Mouse (Mus musculus) MEL (cell line): ENCODE data around the gene Stk32b. TPM values are rescaled to one million over a fixed set of nuclear protein-coding genes. Genes with fewer than 3 reads are reported as not detected.

Experiments used
- DNase-seq: peaks from one replicate; pipeline ENCODE4 v3.0.0; 2011; ENCODE audit warnings: low read depth, low spot score
- H3K27ac ChIP-seq: 2 replicates; pipeline ENCODE4 v1.5.1; 2012; ENCODE audit warnings: low read depth, mild to moderate bottlenecking, control low read depth, low read length, moderate library complexity; ENCODE audit not compliant: control insufficient read depth
- H3K27me3 ChIP-seq, 2 experiments: fragments of 150-350 bp in 1 of 2; sonication (generic) in 1 of 2; 2 replicates each; pipeline ENCODE4 v1.6.1; 2012; ENCODE audit warnings: low read length in 2 of 2, mild to moderate bottlenecking in 2 of 2, improper control_type of control experiment in 1 of 2, moderate library complexity in 1 of 2; ENCODE audit not compliant: insufficient read depth in 2 of 2, control insufficient read depth in 1 of 2
- H3K36me3 ChIP-seq, 2 experiments: 2 replicates each; pipeline ENCODE4 v1.6.1; 2012 to 2014; ENCODE audit warnings: low read length in 2 of 2, improper control_type of control experiment in 1 of 2, inconsistent platforms in 1 of 2, mild to moderate bottlenecking in 1 of 2; ENCODE audit not compliant: insufficient read depth in 2 of 2, control insufficient read depth in 1 of 2
- H3K4me1 ChIP-seq, 2 experiments: fragments of 150-350 bp in 1 of 2; sonication (generic) in 1 of 2; 2 replicates each; pipeline ENCODE4 v1.6.1; 2012; ENCODE audit warnings: low read length in 2 of 2, improper control_type of control experiment in 1 of 2, mild to moderate bottlenecking in 1 of 2; ENCODE audit not compliant: insufficient read depth in 2 of 2, control insufficient read depth in 1 of 2
- H3K4me3 ChIP-seq, 2 experiments: fragments of 150-350 bp in 1 of 2; sonication (generic) in 1 of 2; 2 replicates each; pipeline ENCODE4 v1.5.1; 2012; ENCODE audit warnings: low read depth in 2 of 2, low read length in 2 of 2, mild to moderate bottlenecking in 2 of 2, moderate library complexity in 2 of 2, control low read depth in 1 of 2, improper control_type of control experiment in 1 of 2; ENCODE audit not compliant: control insufficient read depth in 1 of 2, insufficient read depth in 1 of 2
- H3K79me2 ChIP-seq: 2 replicates; pipeline ENCODE4 v1.6.1; 2012; ENCODE audit warnings: mild to moderate bottlenecking, low read length, moderate library complexity; ENCODE audit not compliant: control insufficient read depth, poor library complexity, insufficient read depth
- H3K9ac ChIP-seq: 2 replicates; pipeline ENCODE4 v1.6.1; 2012; ENCODE audit warnings: low read depth, mild to moderate bottlenecking, control low read depth, low read length, moderate library complexity; ENCODE audit not compliant: control insufficient read depth, poor library complexity, severe bottlenecking
- H3K9me3 ChIP-seq: fragments of 150-350 bp; sonication (generic); replicated peaks from 2 replicates; pipeline ENCODE4 v1.6.1; 2012; ENCODE audit warnings: mild to moderate bottlenecking, low read length, improper control_type of control experiment, moderate library complexity; ENCODE audit not compliant: insufficient read depth
- CTCF ChIP-seq, 3 experiments: IDR thresholded peaks in 2 of 3; conservative IDR thresholded peaks in 1 of 3; 2 replicates each; pipeline ENCODE4 v1.5.1; 2011 to 2012; ENCODE audit warnings: low read length in 3 of 3, low read depth in 2 of 3, mild to moderate bottlenecking in 2 of 3, improper control_type of control experiment in 1 of 3, inconsistent platforms in 1 of 3, mixed read lengths in 1 of 3, moderate library complexity in 1 of 3; ENCODE audit not compliant: control insufficient read depth in 1 of 3, insufficient read depth in 1 of 3, poor library complexity in 1 of 3, severe bottlenecking in 1 of 3
- ELF1 ChIP-seq: IDR thresholded peaks from 2 replicates; pipeline ENCODE4 v1.6.1; 2014; ENCODE audit warnings: low read depth, mild to moderate bottlenecking, inconsistent platforms, low read length, improper control_type of control experiment, moderate library complexity
- EP300 ChIP-seq, 2 experiments: IDR thresholded peaks; 2 replicates each; pipeline ENCODE4 v1.6.1; 2011; ENCODE audit warnings: improper control_type of control experiment in 2 of 2, low read length in 2 of 2, low read depth in 1 of 2, mild to moderate bottlenecking in 1 of 2
- GABPA ChIP-seq: IDR thresholded peaks from 2 replicates; pipeline ENCODE4 v1.6.1; 2012; ENCODE audit warnings: low read depth, mild to moderate bottlenecking, inconsistent platforms, low read length, improper control_type of control experiment, moderate library complexity
- MAZ ChIP-seq: IDR thresholded peaks from 2 replicates; pipeline ENCODE4 v1.6.1; 2012; ENCODE audit warnings: low read depth, mild to moderate bottlenecking, inconsistent platforms, low read length, improper control_type of control experiment
- MEF2A ChIP-seq: IDR thresholded peaks from 2 replicates; pipeline ENCODE4 v1.6.1; 2014; ENCODE audit warnings: low read depth, mild to moderate bottlenecking, inconsistent platforms, low read length, improper control_type of control experiment; ENCODE audit not compliant: poor library complexity, insufficient replicate concordance, severe bottlenecking; ENCODE audit errors: extremely low read depth
- MXI1 ChIP-seq: IDR thresholded peaks from 2 replicates; pipeline ENCODE4 v1.6.1; 2011; ENCODE audit warnings: mild to moderate bottlenecking, low read depth, low read length, improper control_type of control experiment
- MYB ChIP-seq: IDR thresholded peaks from 2 replicates; pipeline ENCODE4 v1.6.1; 2011; ENCODE audit warnings: mild to moderate bottlenecking, low read depth, low read length, improper control_type of control experiment
- NRF1 ChIP-seq: IDR thresholded peaks from 2 replicates; pipeline ENCODE4 v1.6.1; 2014; ENCODE audit warnings: low read depth, mild to moderate bottlenecking, inconsistent platforms, low read length, improper control_type of control experiment, moderate library complexity; ENCODE audit not compliant: poor library complexity, insufficient read depth, severe bottlenecking
- POLR2A ChIP-seq, 2 experiments: IDR thresholded peaks; 2 replicates each; pipeline ENCODE4 v1.6.1; 2011 to 2012; ENCODE audit warnings: low read length in 2 of 2, mild to moderate bottlenecking in 2 of 2, control low read depth in 1 of 2, improper control_type of control experiment in 1 of 2, low read depth in 1 of 2, moderate library complexity in 1 of 2; ENCODE audit not compliant: control insufficient read depth in 1 of 2, insufficient read depth in 1 of 2, poor library complexity in 1 of 2
- POLR2AphosphoS2 ChIP-seq: IDR thresholded peaks from 2 replicates; pipeline ENCODE4 v1.6.1; 2011; ENCODE audit warnings: low read length, improper control_type of control experiment
- POLR2AphosphoS5 ChIP-seq: IDR thresholded peaks from 2 replicates; pipeline ENCODE4 v1.6.1; 2012; ENCODE audit warnings: low read depth, borderline replicate concordance, mild to moderate bottlenecking, inconsistent platforms, low read length, moderate library complexity, mixed read lengths
- RCOR1 ChIP-seq: IDR thresholded peaks from 2 replicates; pipeline ENCODE4 v1.6.1; 2012; ENCODE audit warnings: low read depth, mild to moderate bottlenecking, inconsistent platforms, low read length, improper control_type of control experiment
- TBP ChIP-seq: IDR thresholded peaks from 2 replicates; pipeline ENCODE4 v1.8.0; 2011; ENCODE audit warnings: low read depth, low read length, improper control_type of control experiment
- TCF12 ChIP-seq: IDR thresholded peaks from 2 replicates; pipeline ENCODE4 v1.6.1; 2014; ENCODE audit warnings: low read depth, mild to moderate bottlenecking, inconsistent platforms, low read length, improper control_type of control experiment, moderate library complexity
- USF1 ChIP-seq: IDR thresholded peaks from 2 replicates; pipeline ENCODE4 v1.6.1; 2014; ENCODE audit warnings: low read depth, mild to moderate bottlenecking, inconsistent platforms, low read length, improper control_type of control experiment, moderate library complexity
- ZC3H11A ChIP-seq: IDR thresholded peaks from 2 replicates; pipeline ENCODE4 v1.6.1; 2012; ENCODE audit warnings: low read depth, mild to moderate bottlenecking, inconsistent platforms, low read length, improper control_type of control experiment
- ZKSCAN1 ChIP-seq: IDR thresholded peaks from 2 replicates; pipeline ENCODE4 v1.6.1; 2012; ENCODE audit warnings: low read depth, mild to moderate bottlenecking, inconsistent platforms, low read length, improper control_type of control experiment, moderate library complexity
- polyA plus RNA-seq, 2 experiments: library from polyadenylated mRNA; stranded (reverse) in 1 of 2; unstranded in 1 of 2; fragments of >175 nt in 1 of 2; fragments of >200 nt in 1 of 2; gene quantifications; 2 replicates each; pipeline versions ENCODE4 v1.2.1 to v1.2.4; 2012; ENCODE audit warnings: low replicate concordance in 2 of 2, low read depth in 1 of 2; ENCODE audit not compliant: insufficient read length in 2 of 2, insufficient read depth in 1 of 2, missing spikeins in 1 of 2
- total RNA-seq: library from RNA; depleted of rRNA; stranded (reverse); fragments of 300-350 nt; gene quantifications from 2 replicates; pipeline ENCODE4 v1.2.3, GENCODE M21; 2012

Stk32b gene
- total and polyA plus RNA-seq, 3 experiments: not detected

GRCm38 (mm10) chr5:37599566-37599965 is 117.4 kb downstream of the Stk32b start:
- Histone ChIP-seq H3K9ac (no peak overlapping the region), H3K36me3 (no peaks in the 10 kb centered on the region), H3K27me3 (no peaks in the 10 kb centered on the region), H3K4me1 (no peaks in the 10 kb centered on the region), H3K79me2 (no peaks in the 10 kb centered on the region), H3K27ac (no peak overlapping the region), H3K4me3 (no peak overlapping the region), H3K9me3 (no peaks in the 10 kb centered on the region)
- no peak for DNase-seq
- TF ChIP-seq MXI1 (no peak), ELF1 (no peak), MYB (no peak), TCF12 (no peak), POLR2A (IDR thresholded peaks at IDR 0.05; ENCODE audit: control insufficient read depth in 1 of 2, insufficient read depth in 1 of 2, low read depth in 1 of 2, low read length in 2 of 2, poor library complexity in 1 of 2) (no peak), USF1 (no peak), EP300 (IDR thresholded peaks at IDR 0.05; ENCODE audit: low read depth in 1 of 2, low read length in 2 of 2) (no peak), ZKSCAN1 (no peak), CTCF (IDR thresholded peaks at IDR 0.05 in 2 of 3, conservative IDR thresholded peaks at IDR 0.05 in 1 of 3; ENCODE audit: control insufficient read depth in 1 of 3, insufficient read depth in 1 of 3, low read depth in 2 of 3, low read length in 3 of 3, poor library complexity in 1 of 3, severe bottlenecking in 1 of 3) (no peak), MEF2A (no peak), ZC3H11A (no peak)

GRCm38 (mm10) chr5:37598271-37598670 is 118.7 kb downstream of the Stk32b start:
- Histone ChIP-seq H3K9ac (no peak overlapping the region), H3K79me2 (no peaks in the 10 kb centered on the region), H3K4me3 (no peak overlapping the region), H3K36me3 (no peaks in the 10 kb centered on the region), H3K27me3 (no peaks in the 10 kb centered on the region), H3K9me3 (no peaks in the 10 kb centered on the region), H3K27ac (no peak overlapping the region), H3K4me1 (no peaks in the 10 kb centered on the region)
- no peak for DNase-seq
- no peak for TF ChIP-seq MXI1
- TF ChIP-seq POLR2AphosphoS5: no peak
- no peak for TF ChIP-seq POLR2AphosphoS2

GRCm38 (mm10) chr5:37592411-37592810 is 124.6 kb downstream of the Stk32b start:
- Histone ChIP-seq H3K4me1 (no peaks in the 10 kb centered on the region), H3K4me3 (no peak overlapping the region), H3K9ac (no peak overlapping the region), H3K27ac (no peak overlapping the region), H3K27me3 (no peaks in the 10 kb centered on the region; a peak in 1 of 4 replicates), H3K36me3 (no peaks in the 10 kb centered on the region), H3K79me2 (no peaks in the 10 kb centered on the region), H3K9me3 (no peaks in the 10 kb centered on the region)
- DNase-seq: no peak
- TF ChIP-seq MAZ: no peak
- no peak for TF ChIP-seq TBP
- TF ChIP-seq RCOR1: no peak
- no peak for TF ChIP-seq NRF1
- TF ChIP-seq TCF12: no peak
- TF ChIP-seq GABPA: no peak
- no peak for TF ChIP-seq CTCF (IDR thresholded peaks at IDR 0.05 in 2 of 3, conservative IDR thresholded peaks at IDR 0.05 in 1 of 3; ENCODE audit: control insufficient read depth in 1 of 3, insufficient read depth in 1 of 3, low read depth in 2 of 3, low read length in 3 of 3, poor library complexity in 1 of 3, severe bottlenecking in 1 of 3)
